Comparison of ENCODE assay signal across 19 mouse cellular contexts in genomic region chr2:20549065-20549464, GRCm38 (mm10).
DNase-seq lines count a peak whose midpoint lies in the region; ATAC-seq and TF ChIP-seq lines count a peak whose summit lies in the region.
"Had no signal": no experiment of that assay in that cellular context is flagged by ENCODE, and none has a peak within 500 bp of the region (broad histone marks: within the 10 kb centered on the region; RNA-seq: fewer than 3 reads in every experiment).

No protein-coding gene starts in this region.

- no peaks in the 10 kb centered on the region for H3K27me3 ChIP-seq in forebrain, embryonic 10.5 days (ENCODE audit: poor library complexity, severe bottlenecking)
- H3K27me3 ChIP-seq in forebrain, postnatal 0 days (ENCODE audit: insufficient read depth, low read length) = no peaks in the 10 kb centered on the region
- H3K27me3 ChIP-seq in lung, postnatal 0 days (replicated peaks; ENCODE audit: insufficient read depth, low read length) = no peaks in the 10 kb centered on the region
- H3K27me3 ChIP-seq in embryonic facial prominence, embryonic 14.5 days (replicated peaks; ENCODE audit: control insufficient read depth, insufficient read depth, low read length) = no peaks in the 10 kb centered on the region
- no peaks in the 10 kb centered on the region for H3K27me3 ChIP-seq in intestine, embryonic 16.5 days (replicated peaks; ENCODE audit: control insufficient read depth, insufficient read depth, low read length)

- WGBS in forebrain, embryonic 10.5 days = 18% methylated on average over 5 of the region's 5 CpGs
- 19% methylated on average over 5 of the region's 5 CpGs for WGBS in forebrain, postnatal 0 days
- 58% methylated on average over 5 of the region's 5 CpGs for WGBS in lung, postnatal 0 days
- WGBS in embryonic facial prominence, embryonic 14.5 days = 52% methylated on average over 5 of the region's 5 CpGs
- whole genome bisulfite sequencing in intestine, embryonic 16.5 days = 63% methylated on average over 5 of the region's 5 CpGs

- no peak overlapping the region for H3K9ac ChIP-seq in forebrain, postnatal 0 days
- H3K9ac ChIP-seq in lung, postnatal 0 days (replicated peaks; ENCODE audit: low read depth) = no peak overlapping the region
- 0 out of 2 replicates have a peak overlapping the region, but pooled peaks have one; percentile 28 for H3K9ac ChIP-seq in embryonic facial prominence, embryonic 14.5 days (ENCODE audit: low read depth, low read length)
- H3K9ac ChIP-seq in intestine, embryonic 16.5 days (ENCODE audit: low read depth, low read length) = no peak overlapping the region
- H3K9ac ChIP-seq: hindbrain, embryonic 14.5 days; limb, embryonic 12.5 days; midbrain, embryonic 13.5 days had no signal

- peaks cover 48% of the 10 kb centered on the region for H3K4me1 ChIP-seq in forebrain, embryonic 10.5 days
- peaks cover 10% of the 10 kb centered on the region for H3K4me1 ChIP-seq in forebrain, postnatal 0 days (ENCODE audit: insufficient read depth)
- H3K4me1 ChIP-seq in lung, postnatal 0 days (ENCODE audit: insufficient read depth, low read depth, low read length) = peaks cover 7% of the 10 kb centered on the region; the same call in 1 of the 2 replicates
- peaks cover 17% of the 10 kb centered on the region for H3K4me1 ChIP-seq in embryonic facial prominence, embryonic 14.5 days (ENCODE audit: control insufficient read depth, insufficient read depth, low read length)
- peaks cover 21% of the 10 kb centered on the region for H3K4me1 ChIP-seq in intestine, embryonic 16.5 days (ENCODE audit: control insufficient read depth, insufficient read depth, low read length)

- H3K4me3 ChIP-seq in forebrain, embryonic 10.5 days = peak overlapping the region; percentile 37; the same call in 1 of the 2 replicates
- H3K4me3 ChIP-seq in forebrain, postnatal 0 days (ENCODE audit: low read depth, low read length) = no peak overlapping the region
- H3K4me3 ChIP-seq in lung, postnatal 0 days (ENCODE audit: low read depth, low read length) = no peak overlapping the region
- H3K4me3 ChIP-seq in embryonic facial prominence, embryonic 14.5 days (ENCODE audit: low read depth, low read length) = peak overlapping the region; percentile 25
- H3K4me3 ChIP-seq in intestine, embryonic 16.5 days (ENCODE audit: low read length) = no peak overlapping the region; the same call in 1 of the 2 replicates
- H3K4me3 ChIP-seq: erythroblast, embryonic 14.5 days; gastrocnemius, adult 2 months; heart, adult 2 months; limb, embryonic 12.5 days; midbrain, embryonic 13.5 days had no signal

- H3K9me3 ChIP-seq in forebrain, embryonic 10.5 days = peaks cover 2% of the 10 kb centered on the region; the same call in 1 of the 2 replicates
- no peaks in the 10 kb centered on the region for H3K9me3 ChIP-seq in forebrain, postnatal 0 days (ENCODE audit: low read length)
- no peaks in the 10 kb centered on the region for H3K9me3 ChIP-seq in lung, postnatal 0 days (ENCODE audit: low read length)
- no peaks in the 10 kb centered on the region for H3K9me3 ChIP-seq in embryonic facial prominence, embryonic 14.5 days (ENCODE audit: control insufficient read depth, low read length)
- no peaks in the 10 kb centered on the region for H3K9me3 ChIP-seq in intestine, embryonic 16.5 days (ENCODE audit: control insufficient read depth, low read length)
- H3K9me3 ChIP-seq: limb, embryonic 12.5 days; midbrain, embryonic 13.5 days had no signal

- H3K27ac ChIP-seq in forebrain, embryonic 10.5 days = no peak overlapping the region
- H3K27ac ChIP-seq in forebrain, postnatal 0 days (ENCODE audit: low read depth, low read length) = no peak overlapping the region
- H3K27ac ChIP-seq in lung, postnatal 0 days (ENCODE audit: low read length) = no peak overlapping the region
- H3K27ac ChIP-seq in embryonic facial prominence, embryonic 14.5 days (replicated peaks; ENCODE audit: low read depth, low read length) = peak overlapping the region; percentile 30
- H3K27ac ChIP-seq in intestine, embryonic 16.5 days (ENCODE audit: low read length) = peak overlapping the region; percentile 45
- H3K27ac ChIP-seq: gastrocnemius, adult 2 months; heart, adult 2 months; hindbrain, embryonic 14.5 days; limb, embryonic 12.5 days; midbrain, embryonic 13.5 days had no signal

- no peak for TF ChIP-seq CTCF in forebrain, postnatal 0 days (IDR thresholded peaks at IDR 0.05; ENCODE audit: low read depth)
- TF ChIP-seq CTCF in lung, postnatal 0 days (IDR thresholded peaks at IDR 0.05) = no peak

- H3K4me2 ChIP-seq in forebrain, postnatal 0 days (ENCODE audit: low read depth) = no peak overlapping the region
- H3K4me2 ChIP-seq in lung, postnatal 0 days (replicated peaks; ENCODE audit: low read depth, low read length) = peak overlapping the region; percentile 22; the same call in 1 of the 2 replicates
- peak overlapping the region; percentile 31 for H3K4me2 ChIP-seq in embryonic facial prominence, embryonic 14.5 days (ENCODE audit: low read depth, low read length)
- peak overlapping the region; percentile 32; the same call in 1 of the 2 replicates for H3K4me2 ChIP-seq in intestine, embryonic 16.5 days (ENCODE audit: low read depth, low read length)
- H3K4me2 ChIP-seq: limb, embryonic 12.5 days had no signal

- no peak for TF ChIP-seq EP300 in lung, postnatal 0 days (IDR thresholded peaks at IDR 0.05)

- ATAC-seq in forebrain, postnatal 0 days = no peak
- no peak for ATAC-seq in lung, postnatal 0 days
- ATAC-seq in embryonic facial prominence, embryonic 14.5 days (ENCODE audit: low read depth) = no peak
- ATAC-seq in intestine, embryonic 16.5 days = no peak
- ATAC-seq: activated CD4-positive, CD25-positive, alpha-beta regulatory T cell, adult 4 months had no signal

- no peak for DNase-seq in forebrain, embryonic 10.5 days (ENCODE audit: extremely low spot score, low spot score)
- no peak for DNase-seq in forebrain, postnatal 0 days
- DNase-seq in lung, postnatal 0 days (ENCODE audit: low spot score) = no peak
- no peak for DNase-seq in lung, postnatal 36 days
- no peak for DNase-seq in embryonic facial prominence, embryonic 14.5 days (ENCODE audit: low spot score)
- no peak for DNase-seq in left cerebral cortex, adult 18-20 months (ENCODE audit: low spot score in 2 of 2)
- DNase-seq in urinary bladder, postnatal 25 days (ENCODE audit: low spot score) = no peak
- DNase-seq: cerebellum, adult 11-12 months; gastrocnemius, adult 2 months; heart, adult 2 months; kidney, postnatal 25 days; lung, adult 18-20 months; right cerebral cortex, postnatal 4 days had no signal

- H3K36me3 ChIP-seq in forebrain, embryonic 10.5 days (replicated peaks) = no peaks in the 10 kb centered on the region
- H3K36me3 ChIP-seq in forebrain, postnatal 0 days (ENCODE audit: insufficient read depth) = no peaks in the 10 kb centered on the region
- H3K36me3 ChIP-seq in lung, postnatal 0 days (ENCODE audit: insufficient read depth, low read length) = no peaks in the 10 kb centered on the region
- H3K36me3 ChIP-seq in embryonic facial prominence, embryonic 14.5 days (ENCODE audit: control insufficient read depth, insufficient read depth, low read length) = no peaks in the 10 kb centered on the region
- no peaks in the 10 kb centered on the region for H3K36me3 ChIP-seq in intestine, embryonic 16.5 days (ENCODE audit: control insufficient read depth, insufficient read depth, low read length)
- H3K36me3 ChIP-seq: limb, embryonic 12.5 days; midbrain, embryonic 13.5 days had no signal

Comparison
In these comparisons a context has a peak if more than half of its experiments do, and no peak if none do; other contexts are left out.
1. H3K4me3 ChIP-seq: peak in forebrain, embryonic 10.5 days (single experiment) and embryonic facial prominence, embryonic 14.5 days (single experiment); none in forebrain, postnatal 0 days (single experiment), lung, postnatal 0 days (single experiment) and intestine, embryonic 16.5 days (single experiment).
2. H3K27ac ChIP-seq: peak in embryonic facial prominence, embryonic 14.5 days (single experiment) and intestine, embryonic 16.5 days (single experiment); none in forebrain, embryonic 10.5 days (single experiment), forebrain, postnatal 0 days (single experiment) and lung, postnatal 0 days (single experiment).